Mouse (Mus musculus): Measurements from ENCODE around the gene Card19.

GRCm38 (mm10) chr13:49154028-49154427 is 61.8 kb downstream of the Card19 start:
- TF ChIP-seq POLR2A (IDR thresholded peaks at IDR 0.05; ENCODE audit: control insufficient read depth, low read depth, low read length) (no peak), CTCF (IDR thresholded peaks at IDR 0.05; ENCODE audit: control insufficient read depth, insufficient read depth, insufficient replicate concordance, low read depth, low read length) (no peak)

All from testis, adult 2 months (tissue).